8 mouse cellular contexts compared by ENCODE assay signal in genomic region chr8:105278911-105279334, GRCm38 (mm10). TPM values are rescaled to one million over a fixed set of nuclear protein-coding genes. Genes with fewer than 3 reads are reported as not detected.
A peak's percentile ranks its signal among the peaks of the same experiment; 100 is the strongest.
DNase-seq lines count a peak whose midpoint lies in the region; ATAC-seq lines count a peak whose summit lies in the region.

No protein-coding gene starts in this region.

- H3K9me3 ChIP-seq in heart, embryonic 13.5 days, result no peaks in the 10 kb centered on the region
- H3K9me3 ChIP-seq in kidney, embryonic 15.5 days (replicated peaks), result no peaks in the 10 kb centered on the region
- H3K9me3 ChIP-seq in limb, embryonic 12.5 days, result no peaks in the 10 kb centered on the region
- H3K9me3 ChIP-seq in midbrain, embryonic 12.5 days, result no peaks in the 10 kb centered on the region
- no peaks in the 10 kb centered on the region for H3K9me3 ChIP-seq in stomach, embryonic 15.5 days

- 4% methylated on average over 28 of the region's 28 CpGs for WGBS in heart, embryonic 13.5 days
- WGBS in kidney, embryonic 15.5 days, result 2% methylated on average over 28 of the region's 28 CpGs
- 4% methylated on average over 28 of the region's 28 CpGs for WGBS in limb, embryonic 12.5 days
- 2% methylated on average over 28 of the region's 28 CpGs for WGBS in midbrain, embryonic 12.5 days
- 3% methylated on average over 28 of the region's 28 CpGs for WGBS in stomach, embryonic 15.5 days

- peaks cover 91% of the 10 kb centered on the region for H3K27me3 ChIP-seq in heart, embryonic 13.5 days (replicated peaks)
- H3K27me3 ChIP-seq in kidney, embryonic 15.5 days, result peaks cover 71% of the 10 kb centered on the region
- H3K27me3 ChIP-seq in limb, embryonic 12.5 days, result peaks cover 81% of the 10 kb centered on the region
- peaks cover 77% of the 10 kb centered on the region for H3K27me3 ChIP-seq in midbrain, embryonic 12.5 days
- H3K27me3 ChIP-seq in stomach, embryonic 15.5 days (replicated peaks), result peaks cover 58% of the 10 kb centered on the region

- peak; percentile 78 for ATAC-seq in erythroid progenitor cell, adult 5-6 weeks (replicated peaks; ENCODE audit: low FRiP score, poor library complexity, severe bottlenecking)
- no peak for ATAC-seq in heart, embryonic 13.5 days (ENCODE audit: extremely low read depth, insufficient number of reproducible peaks, low FRiP score, low TSS enrichment)
- peak; percentile 55; the same call in 1 of the 2 replicates for ATAC-seq in kidney, embryonic 15.5 days (replicated peaks; ENCODE audit: low FRiP score)
- ATAC-seq in limb, embryonic 12.5 days (ENCODE audit: insufficient number of reproducible peaks, insufficient read depth, low FRiP score, low TSS enrichment, low read depth), result no peak
- ATAC-seq in midbrain, embryonic 12.5 days (ENCODE audit: low FRiP score, low read depth), result 0 out of 2 replicates have a peak, but pooled peaks have one; percentile 8
- peak; percentile 73 for ATAC-seq in stomach, embryonic 15.5 days (ENCODE audit: insufficient read depth, low FRiP score, low read depth)

- H3K9ac ChIP-seq in heart, embryonic 13.5 days, result peak overlapping the region; percentile 66
- H3K9ac ChIP-seq in kidney, embryonic 15.5 days, result no peak overlapping the region
- H3K9ac ChIP-seq in limb, embryonic 12.5 days (replicated peaks), result 0 out of 2 replicates have a peak overlapping the region, but pooled peaks have one; percentile 34
- no peak overlapping the region for H3K9ac ChIP-seq in midbrain, embryonic 12.5 days (replicated peaks)
- no peak overlapping the region for H3K9ac ChIP-seq in stomach, embryonic 15.5 days

- peak overlapping the region; percentile 41 for H3K4me3 ChIP-seq in heart, embryonic 13.5 days
- peak overlapping the region; percentile 26 for H3K4me3 ChIP-seq in kidney, embryonic 15.5 days (replicated peaks)
- peak overlapping the region; percentile 23 for H3K4me3 ChIP-seq in limb, embryonic 12.5 days (replicated peaks)
- H3K4me3 ChIP-seq in midbrain, embryonic 12.5 days, result peak overlapping the region; percentile 17; the same call in 1 of the 2 replicates
- H3K4me3 ChIP-seq in stomach, embryonic 15.5 days (replicated peaks), result peak overlapping the region; percentile 18; the same call in 1 of the 2 replicates

- H3K36me3 ChIP-seq in heart, embryonic 13.5 days, result peaks cover 16% of the 10 kb centered on the region
- peaks cover 12% of the 10 kb centered on the region; the same call in 1 of the 2 replicates for H3K36me3 ChIP-seq in kidney, embryonic 15.5 days
- peaks cover 28% of the 10 kb centered on the region for H3K36me3 ChIP-seq in limb, embryonic 12.5 days
- H3K36me3 ChIP-seq in midbrain, embryonic 12.5 days, result peaks cover 33% of the 10 kb centered on the region
- 0 out of 2 replicates have a peak, but pooled peaks cover 11% of the 10 kb centered on the region for H3K36me3 ChIP-seq in stomach, embryonic 15.5 days

- H3K4me2 ChIP-seq in heart, embryonic 13.5 days, result peak overlapping the region; percentile 68
- H3K4me2 ChIP-seq in kidney, embryonic 15.5 days, result peak overlapping the region; percentile 52
- peak overlapping the region; percentile 46 for H3K4me2 ChIP-seq in limb, embryonic 12.5 days
- peak overlapping the region; percentile 25; the same call in 1 of the 2 replicates for H3K4me2 ChIP-seq in midbrain, embryonic 12.5 days (replicated peaks)
- peak overlapping the region; percentile 55 for H3K4me2 ChIP-seq in stomach, embryonic 15.5 days

- no peak overlapping the region for H3K27ac ChIP-seq in heart, embryonic 13.5 days (replicated peaks)
- H3K27ac ChIP-seq in kidney, embryonic 15.5 days, result no peak overlapping the region
- H3K27ac ChIP-seq in limb, embryonic 12.5 days, result no peak overlapping the region
- no peak overlapping the region for H3K27ac ChIP-seq in midbrain, embryonic 12.5 days (replicated peaks)
- no peak overlapping the region for H3K27ac ChIP-seq in stomach, embryonic 15.5 days

- peaks cover 34% of the 10 kb centered on the region for H3K4me1 ChIP-seq in heart, embryonic 13.5 days
- H3K4me1 ChIP-seq in kidney, embryonic 15.5 days, result peaks cover 27% of the 10 kb centered on the region
- peaks cover 24% of the 10 kb centered on the region for H3K4me1 ChIP-seq in limb, embryonic 12.5 days (replicated peaks)
- peaks cover 27% of the 10 kb centered on the region for H3K4me1 ChIP-seq in midbrain, embryonic 12.5 days
- H3K4me1 ChIP-seq in stomach, embryonic 15.5 days, result peaks cover 30% of the 10 kb centered on the region

- DNase-seq in thymus, postnatal 14 days, result peak; percentile 42
- DNase-seq in thymus, postnatal 0 days (ENCODE audit: low spot score), result no peak

RNA-seq across cellular contexts. Expression of gene Nol3, which starts 3.0 kb away (rescaled TPM):
- polyA plus RNA-seq in thymus, postnatal 0 days (2015; fragmentation: Nextera tagmentation; extraction: Ambion mirVana), result 0.42 and 0.47 TPM in 2 replicates
- not detected in 2 replicates for total RNA-seq in erythroid progenitor cell, adult 5-6 weeks (2015; ENCODE audit: low replicate concordance)
- not detected in 2 replicates for total RNA-seq in erythroid progenitor cell, adult 5-6 weeks (2017; ENCODE audit: low replicate concordance)
- polyA plus RNA-seq in heart, embryonic 13.5 days (2015; fragmentation: Nextera tagmentation; extraction: Ambion mirVana), result 2.5 and 2.7 TPM in 2 replicates
- polyA plus RNA-seq in kidney, embryonic 15.5 days (2015; fragmentation: Nextera tagmentation; extraction: Ambion mirVana), result 0.84 and 1.1 TPM in 2 replicates
- 1.6 TPM in 2 replicates for polyA plus RNA-seq in limb, embryonic 12.5 days (2016; fragmentation: Nextera tagmentation; extraction: Ambion mirVana)
- polyA plus RNA-seq in midbrain, embryonic 12.5 days (2016; fragmentation: Nextera tagmentation; extraction: Ambion mirVana), result 3.3 and 3.9 TPM in 2 replicates
- 1.4 and 1.7 TPM in 2 replicates for polyA plus RNA-seq in stomach, embryonic 15.5 days (2015; fragmentation: Nextera tagmentation; extraction: Ambion mirVana)

RNA-seq across cellular contexts. Expression of gene Hsf4, which starts 9.3 kb away (rescaled TPM):
- not detected in 2 replicates for polyA plus RNA-seq in thymus, postnatal 0 days (2015; fragmentation: Nextera tagmentation; extraction: Ambion mirVana)
- total RNA-seq in erythroid progenitor cell, adult 5-6 weeks (2015; ENCODE audit: low replicate concordance), result not detected in 2 replicates
- total RNA-seq in erythroid progenitor cell, adult 5-6 weeks (2017; ENCODE audit: low replicate concordance), result not detected in 2 replicates
- polyA plus RNA-seq in heart, embryonic 13.5 days (2015; fragmentation: Nextera tagmentation; extraction: Ambion mirVana), result 0.15 TPM in 1 of 2 replicates, not detected in the other
- 0.12 and 0.13 TPM in 2 replicates for polyA plus RNA-seq in kidney, embryonic 15.5 days (2015; fragmentation: Nextera tagmentation; extraction: Ambion mirVana)
- 0.13 and 0.18 TPM in 2 replicates for polyA plus RNA-seq in limb, embryonic 12.5 days (2016; fragmentation: Nextera tagmentation; extraction: Ambion mirVana)
- polyA plus RNA-seq in midbrain, embryonic 12.5 days (2016; fragmentation: Nextera tagmentation; extraction: Ambion mirVana), result 0.14 TPM in 1 of 2 replicates, not detected in the other
- polyA plus RNA-seq in stomach, embryonic 15.5 days (2015; fragmentation: Nextera tagmentation; extraction: Ambion mirVana), result 0.08 and 0.24 TPM in 2 replicates

RNA-seq across cellular contexts. Expression of gene 4931428F04Rik, which starts 10.7 kb away (rescaled TPM):
- 3.2 and 4.2 TPM in 2 replicates for polyA plus RNA-seq in thymus, postnatal 0 days (2015; fragmentation: Nextera tagmentation; extraction: Ambion mirVana)
- total RNA-seq in erythroid progenitor cell, adult 5-6 weeks (2015; ENCODE audit: low replicate concordance), result 1.7 TPM in 1 of 2 replicates, not detected in the other
- 1.7 TPM in 1 of 2 replicates, not detected in the other for total RNA-seq in erythroid progenitor cell, adult 5-6 weeks (2017; ENCODE audit: low replicate concordance)
- 6.0 and 6.5 TPM in 2 replicates for polyA plus RNA-seq in heart, embryonic 13.5 days (2015; fragmentation: Nextera tagmentation; extraction: Ambion mirVana)
- polyA plus RNA-seq in kidney, embryonic 15.5 days (2015; fragmentation: Nextera tagmentation; extraction: Ambion mirVana), result 10.6 and 12.6 TPM in 2 replicates
- 15.6 and 19.6 TPM in 2 replicates for polyA plus RNA-seq in limb, embryonic 12.5 days (2016; fragmentation: Nextera tagmentation; extraction: Ambion mirVana)
- polyA plus RNA-seq in midbrain, embryonic 12.5 days (2016; fragmentation: Nextera tagmentation; extraction: Ambion mirVana), result 54.8 and 59.8 TPM in 2 replicates
- 9.1 and 10.7 TPM in 2 replicates for polyA plus RNA-seq in stomach, embryonic 15.5 days (2015; fragmentation: Nextera tagmentation; extraction: Ambion mirVana)

RNA-seq across cellular contexts. Expression of gene Fbxl8, which starts 14.5 kb away (rescaled TPM):
- 7.6 and 8.2 TPM in 2 replicates for polyA plus RNA-seq in thymus, postnatal 0 days (2015; fragmentation: Nextera tagmentation; extraction: Ambion mirVana)
- total RNA-seq in erythroid progenitor cell, adult 5-6 weeks (2015; ENCODE audit: low replicate concordance), result 2.5 TPM in 1 of 2 replicates, not detected in the other
- total RNA-seq in erythroid progenitor cell, adult 5-6 weeks (2017; ENCODE audit: low replicate concordance), result 0.08 TPM in 1 of 2 replicates, not detected in the other
- 3.2 and 3.3 TPM in 2 replicates for polyA plus RNA-seq in heart, embryonic 13.5 days (2015; fragmentation: Nextera tagmentation; extraction: Ambion mirVana)
- 2.3 and 2.7 TPM in 2 replicates for polyA plus RNA-seq in kidney, embryonic 15.5 days (2015; fragmentation: Nextera tagmentation; extraction: Ambion mirVana)
- 1.7 and 1.9 TPM in 2 replicates for polyA plus RNA-seq in limb, embryonic 12.5 days (2016; fragmentation: Nextera tagmentation; extraction: Ambion mirVana)
- 0.77 and 0.87 TPM in 2 replicates for polyA plus RNA-seq in midbrain, embryonic 12.5 days (2016; fragmentation: Nextera tagmentation; extraction: Ambion mirVana)
- 3.7 and 4.4 TPM in 2 replicates for polyA plus RNA-seq in stomach, embryonic 15.5 days (2015; fragmentation: Nextera tagmentation; extraction: Ambion mirVana)

RNA-seq across cellular contexts. Expression of gene Tradd, which starts 14.5 kb away (rescaled TPM):
- 51.0 and 57.0 TPM in 2 replicates for polyA plus RNA-seq in thymus, postnatal 0 days (2015; fragmentation: Nextera tagmentation; extraction: Ambion mirVana)
- 5.8 and 6.7 TPM in 2 replicates for total RNA-seq in erythroid progenitor cell, adult 5-6 weeks (2015; ENCODE audit: low replicate concordance)
- 2.7 TPM in 1 of 2 replicates, not detected in the other for total RNA-seq in erythroid progenitor cell, adult 5-6 weeks (2017; ENCODE audit: low replicate concordance)
- 18.3 and 18.8 TPM in 2 replicates for polyA plus RNA-seq in heart, embryonic 13.5 days (2015; fragmentation: Nextera tagmentation; extraction: Ambion mirVana)
- polyA plus RNA-seq in kidney, embryonic 15.5 days (2015; fragmentation: Nextera tagmentation; extraction: Ambion mirVana), result 20.0 and 24.2 TPM in 2 replicates
- polyA plus RNA-seq in limb, embryonic 12.5 days (2016; fragmentation: Nextera tagmentation; extraction: Ambion mirVana), result 16.0 and 16.6 TPM in 2 replicates
- 11.0 and 14.6 TPM in 2 replicates for polyA plus RNA-seq in midbrain, embryonic 12.5 days (2016; fragmentation: Nextera tagmentation; extraction: Ambion mirVana)
- polyA plus RNA-seq in stomach, embryonic 15.5 days (2015; fragmentation: Nextera tagmentation; extraction: Ambion mirVana), result 28.5 and 30.3 TPM in 2 replicates

Comparison
In these comparisons a context has a peak if more than half of its experiments do, and no peak if none do; other contexts are left out.
1. ATAC-seq: peak in erythroid progenitor cell, adult 5-6 weeks (single experiment), kidney, embryonic 15.5 days (single experiment), midbrain, embryonic 12.5 days (single experiment) and stomach, embryonic 15.5 days (single experiment); none in heart, embryonic 13.5 days (single experiment) and limb, embryonic 12.5 days (single experiment).
2. H3K9ac ChIP-seq: peak in heart, embryonic 13.5 days (single experiment) and limb, embryonic 12.5 days (single experiment); none in kidney, embryonic 15.5 days (single experiment), midbrain, embryonic 12.5 days (single experiment) and stomach, embryonic 15.5 days (single experiment).
3. Peak in every context shown above with its lines, with median percentiles within 50 percentile points of each other: H3K4me2 ChIP-seq and H3K4me3 ChIP-seq.